Mouse (Mus musculus): ENCODE results near the gene 1110051M20Rik.

1110051M20Rik gene

DNA sequence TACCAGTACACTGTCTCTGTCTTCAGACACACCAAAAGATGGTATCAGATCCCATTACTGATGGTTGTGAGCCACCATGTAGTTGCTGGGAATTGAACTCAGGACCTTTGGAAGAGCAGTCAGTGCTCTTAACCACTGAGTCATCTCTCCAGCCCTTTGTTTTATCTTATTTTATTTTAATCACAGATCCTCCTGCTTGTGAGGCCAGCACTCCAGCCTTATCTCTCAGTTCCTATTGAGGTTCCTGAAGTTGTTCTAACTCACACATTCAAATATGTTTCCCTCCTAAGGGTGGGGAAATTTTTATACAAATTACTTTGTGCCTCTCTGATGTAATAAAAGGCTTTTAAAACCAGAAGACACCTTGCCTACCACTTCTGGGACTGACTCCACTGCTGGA, 137.9 kb downstream of the 1110051M20Rik start:
- DNase-seq (ENCODE audit: low spot score in 2 of 2), result no peak

- DNase-seq (ENCODE audit: low spot score in 2 of 2), result no peak
Measured at GRCm38 (mm10) chr2:91305926-91306325, 138.6 kb downstream of the 1110051M20Rik start.

GRCm38 (mm10) chr2:91302845-91303244, 141.7 kb downstream of the 1110051M20Rik start:
- DNase-seq (ENCODE audit: low spot score in 2 of 2), result no peak

GRCm38 (mm10) chr2:91301836-91302235, 142.7 kb downstream of the 1110051M20Rik start:
- no peak for DNase-seq (ENCODE audit: low spot score in 2 of 2)

GRCm38 (mm10) chr2:91300784-91301183, 143.7 kb downstream of the 1110051M20Rik start:
- no peak for DNase-seq (ENCODE audit: low spot score in 2 of 2)

GRCm38 (mm10) chr2:91299156-91299555, 145.3 kb downstream of the 1110051M20Rik start:
- no peak for DNase-seq (ENCODE audit: low spot score in 2 of 2)

DNA sequence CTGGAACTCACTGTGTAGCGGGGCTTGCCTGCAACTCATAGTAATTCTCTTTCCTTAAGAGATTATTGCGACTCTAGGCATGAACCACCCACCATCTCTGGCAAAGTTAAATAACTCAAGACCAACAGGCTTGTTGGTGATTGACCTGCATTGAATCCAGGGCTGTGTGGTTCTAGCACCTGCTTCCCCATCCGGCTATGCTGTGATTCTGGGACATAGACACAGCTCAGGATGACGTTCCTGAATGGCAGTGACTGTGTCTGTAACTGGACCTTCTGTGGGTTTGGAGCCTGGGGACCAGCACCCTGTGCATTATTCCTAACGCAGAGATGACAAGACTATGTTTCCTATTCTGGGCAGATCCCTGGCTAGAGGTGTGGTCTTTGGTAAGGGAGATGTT, 148.6 kb downstream of the 1110051M20Rik start:
- DNase-seq (ENCODE audit: low spot score in 2 of 2), result no peak

- no peak for DNase-seq (ENCODE audit: low spot score in 2 of 2)
Measured at GRCm38 (mm10) chr2:91294226-91294625, 150.3 kb downstream of the 1110051M20Rik start.

- no peak for DNase-seq (ENCODE audit: low spot score in 2 of 2)
Measured at GRCm38 (mm10) chr2:91291197-91292007, 153.1 kb downstream of the 1110051M20Rik start.

DNA sequence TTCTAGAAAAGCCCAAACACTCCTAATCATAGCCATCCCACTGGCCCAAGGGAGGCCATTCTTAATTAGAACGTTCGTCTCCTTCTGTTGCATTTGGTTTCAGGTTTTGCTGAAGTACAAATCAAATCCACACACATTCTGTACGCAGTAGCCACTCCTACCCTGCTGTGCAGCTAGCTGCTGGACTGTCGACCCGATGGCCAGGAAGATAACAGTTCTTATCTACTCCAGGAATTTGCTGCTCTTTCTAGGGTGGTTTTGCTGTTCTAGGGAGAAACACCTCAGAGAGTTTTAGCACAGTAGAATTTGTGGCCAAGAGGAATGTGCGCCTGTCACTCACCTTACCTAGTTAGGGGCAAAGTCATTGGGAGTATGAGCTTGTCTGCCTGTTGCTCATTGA, 156.9 kb downstream of the 1110051M20Rik start:
- no peak for DNase-seq (ENCODE audit: low spot score in 2 of 2)

DNA sequence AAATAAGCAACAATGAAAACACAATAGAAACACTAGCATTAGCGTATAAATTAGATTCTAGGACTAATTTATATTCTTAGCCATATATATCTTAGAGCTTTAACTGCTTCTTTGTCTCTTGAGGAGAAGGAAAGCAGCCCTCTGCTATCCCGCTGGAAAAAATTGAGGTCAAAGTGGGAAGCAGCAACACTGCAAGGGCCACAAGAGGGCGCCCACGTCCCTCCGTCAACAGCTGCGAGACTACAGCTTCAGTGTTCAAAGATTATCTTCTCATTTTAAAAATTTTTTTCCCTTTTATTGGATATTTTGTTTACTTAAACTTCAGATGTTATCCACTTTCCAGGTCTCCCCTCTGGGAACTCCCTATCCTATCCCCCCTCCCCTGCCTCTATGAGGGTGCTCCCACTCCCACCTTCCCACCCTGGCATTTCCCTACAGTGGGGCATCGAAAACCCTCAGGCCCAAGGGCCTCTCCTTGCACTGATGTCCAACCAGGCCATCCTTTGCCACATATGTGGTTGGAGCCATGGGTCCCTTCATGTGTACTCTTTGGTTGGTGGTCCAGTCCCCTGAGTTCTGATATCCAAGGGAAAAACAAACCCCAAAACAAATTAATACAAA, 158.5 kb downstream of the 1110051M20Rik start:
- DNase-seq (ENCODE audit: low spot score in 2 of 2), result peak in 1 of 2 experiments; percentile 33

DNA sequence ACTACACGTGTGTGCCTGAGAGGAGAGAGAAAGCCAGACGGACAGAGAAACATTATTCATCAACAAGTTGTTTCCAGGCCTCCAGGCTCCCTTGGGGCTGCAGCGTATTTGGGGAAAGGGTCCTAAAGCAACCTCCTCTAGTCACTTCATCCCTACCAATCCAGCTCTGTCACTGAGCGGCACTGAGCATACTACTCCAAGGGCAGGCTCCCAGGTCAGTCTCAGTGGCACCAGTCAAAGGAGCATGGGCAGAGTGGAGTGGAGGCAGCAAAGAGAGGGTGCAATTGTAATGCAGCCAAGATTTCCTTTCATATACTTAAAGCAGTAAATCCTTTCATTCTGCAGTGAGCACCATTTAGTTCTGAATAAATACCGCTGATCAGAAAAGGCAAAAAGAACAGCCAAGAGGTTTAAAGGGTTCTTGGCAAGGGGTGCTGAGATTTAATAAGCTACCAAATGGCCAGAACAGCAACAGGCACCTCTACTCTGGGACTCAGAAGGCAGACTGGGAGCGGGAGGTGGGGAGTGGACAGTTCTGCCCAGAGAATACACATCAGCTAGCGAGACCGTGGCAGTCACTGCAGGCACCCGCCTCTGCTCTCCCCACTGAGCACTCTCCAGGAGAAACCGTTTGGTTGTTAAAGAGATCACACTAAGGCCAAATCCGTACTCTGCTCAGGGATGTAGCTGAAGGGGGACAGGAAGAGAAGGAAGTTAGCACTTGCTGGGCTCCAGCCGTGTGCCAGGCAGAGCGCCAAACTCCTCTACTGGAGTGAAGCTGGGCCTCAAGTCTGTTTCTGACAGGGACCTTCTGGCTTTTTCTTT, 159.9 kb downstream of the 1110051M20Rik start:
- no peak for DNase-seq (ENCODE audit: low spot score in 2 of 2)

GRCm38 (mm10) chr2:91283972-91284371, 160.5 kb downstream of the 1110051M20Rik start:
- DNase-seq (ENCODE audit: low spot score in 2 of 2), result no peak

DNA sequence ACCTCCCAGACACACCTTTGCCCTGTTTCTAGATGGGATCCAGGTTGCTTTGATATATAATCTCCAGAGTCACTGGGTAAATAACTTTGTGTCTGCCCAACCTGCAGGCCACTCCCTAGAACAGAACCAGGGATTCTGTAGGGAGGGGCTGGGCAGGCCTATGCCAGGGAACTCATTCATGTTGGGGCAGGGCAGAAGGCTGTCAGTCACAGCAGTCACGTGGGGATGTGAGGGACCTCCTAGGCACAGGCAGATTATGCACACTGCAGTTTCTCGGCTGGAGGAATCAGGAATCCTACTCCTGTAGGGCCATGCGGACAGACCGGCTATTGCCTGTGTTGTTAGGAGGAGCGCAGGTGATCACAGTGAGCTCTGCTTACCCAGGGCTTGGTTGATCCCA, 163.1 kb downstream of the 1110051M20Rik start:
- no peak for DNase-seq (ENCODE audit: low spot score in 2 of 2)

- no peak for DNase-seq (ENCODE audit: low spot score in 2 of 2)
Measured at GRCm38 (mm10) chr2:91279372-91279755, 165.1 kb downstream of the 1110051M20Rik start.

DNA sequence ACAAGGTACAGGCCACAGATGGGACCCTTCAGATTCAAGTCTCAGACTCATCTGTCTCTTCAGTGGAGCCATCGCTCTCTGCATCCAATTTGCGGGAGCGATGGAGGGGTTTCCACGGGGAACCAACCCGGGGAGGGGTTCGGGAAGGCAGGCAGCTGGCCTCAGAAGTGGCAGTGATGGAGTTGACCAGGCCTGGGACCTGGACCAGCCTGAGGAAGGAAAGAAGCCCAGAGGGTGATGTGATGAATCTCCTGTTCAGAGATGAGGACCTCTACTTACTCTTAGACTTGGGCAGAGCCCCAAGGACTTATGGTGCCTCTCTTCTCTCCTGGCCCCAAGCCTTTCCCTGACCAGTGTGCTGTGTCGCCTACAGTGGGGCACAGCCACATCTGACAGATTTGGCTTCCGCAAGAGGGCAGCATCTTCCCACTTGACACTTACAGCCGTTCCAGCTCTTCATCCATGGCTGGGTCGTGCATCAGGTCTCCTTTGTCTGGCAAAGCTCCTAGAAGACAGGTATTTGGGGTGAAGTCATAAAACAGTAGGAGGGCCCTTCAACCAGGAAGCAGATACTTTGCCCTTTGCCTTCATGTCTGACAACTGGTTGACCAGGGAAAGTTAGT, 165.6 kb downstream of the 1110051M20Rik start:
- no peak for DNase-seq (ENCODE audit: low spot score in 2 of 2)

GRCm38 (mm10) chr2:91269687-91270133, 174.8 kb downstream of the 1110051M20Rik start:
- DNase-seq (ENCODE audit: low spot score in 2 of 2), result no peak

- no peak for DNase-seq (ENCODE audit: low spot score in 2 of 2)
Measured at GRCm38 (mm10) chr2:91268706-91269105, 175.8 kb downstream of the 1110051M20Rik start.

DNA sequence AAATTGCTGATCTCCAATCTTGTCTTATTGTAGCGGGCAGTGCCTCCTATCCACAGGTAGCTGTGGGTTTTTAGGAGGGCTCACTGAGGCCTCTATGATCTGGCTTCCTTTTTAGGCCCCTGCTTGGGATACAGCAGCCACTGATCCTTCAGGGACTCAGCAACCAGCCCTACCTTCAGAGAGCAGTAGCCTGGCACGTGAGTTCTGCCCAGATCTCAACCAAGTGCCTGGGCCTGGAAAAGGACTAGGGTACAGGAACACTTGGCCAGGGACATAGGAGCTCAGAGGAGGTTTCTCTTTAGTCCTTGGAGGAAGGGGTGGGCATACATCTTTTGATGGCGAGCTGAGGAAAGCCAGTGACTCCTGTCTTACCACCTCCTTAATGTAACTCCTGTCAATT, 176.5 kb downstream of the 1110051M20Rik start:
- no peak for DNase-seq (ENCODE audit: low spot score in 2 of 2)

GRCm38 (mm10) chr2:91264711-91265681, 179.5 kb downstream of the 1110051M20Rik start, which contains the start of gene Arfgap2:
TSS of gene Arfgap2 (plus strand) at chr2:91264974.
- peak; percentile 94 for DNase-seq (ENCODE audit: low spot score in 2 of 2)

Measured in natural killer cell, adult 2 months (primary cell).